Mouse (Mus musculus): ENCODE results near the gene Lipt1.

DNA sequence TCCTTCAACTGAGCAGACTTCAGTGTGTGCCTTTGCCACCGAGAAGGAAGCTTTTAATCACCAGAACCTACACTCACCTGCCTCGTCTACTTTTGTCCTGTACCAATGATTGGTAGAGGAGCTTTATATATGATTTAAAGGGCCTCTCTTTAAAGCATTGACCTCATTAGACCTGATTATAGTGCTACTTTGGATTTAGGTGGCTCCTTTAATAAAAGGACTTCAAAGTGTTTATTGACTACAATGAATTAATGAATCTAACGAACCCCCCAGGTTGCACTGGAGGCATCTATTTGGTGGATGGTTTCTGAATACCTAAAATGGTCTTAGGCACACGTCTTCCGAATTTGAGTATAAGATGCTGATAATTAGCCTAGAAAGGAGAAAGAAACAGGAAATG, 44.9 kb downstream of the Lipt1 start, which contains the start of gene Lyg2:
- TF ChIP-seq CTCF (IDR thresholded peaks at IDR 0.05) (no peak), EP300 (IDR thresholded peaks at IDR 0.05) (no peak)

Data from lung, postnatal 0 days (tissue).